Mouse (Mus musculus) forebrain, postnatal 0 days (tissue): ENCODE data around the gene Col1a2. TPM values are rescaled to one million over a fixed set of nuclear protein-coding genes. Genes with fewer than 3 reads are reported as not detected.

Experiments used
- ATAC-seq: fragments of 200-750 bp; cut with Nextera tagmentation; 2 replicates; pipeline ENCODE4 v1.8.0; 2017; ENCODE audit warnings: mild to moderate bottlenecking, moderate library complexity
- DNase-seq: peaks from one replicate; pipeline ENCODE4 v3.0.0-alpha.2; 2015
- H3K27ac ChIP-seq: fragments of 300-500 bp; sonication (generic); 2 replicates; pipeline ENCODE4 v1.5.1; 2014; ENCODE audit warnings: low read depth, mild to moderate bottlenecking, antibody characterized with exemption, low read length, moderate library complexity, mixed read lengths
- H3K27me3 ChIP-seq: fragments of 300-500 bp; sonication (generic); 2 replicates; pipeline ENCODE4 v1.6.1; 2014; ENCODE audit warnings: mild to moderate bottlenecking, low read length, mixed read lengths; ENCODE audit not compliant: insufficient read depth
- H3K36me3 ChIP-seq: fragments of 300-500 bp; sonication (generic); 2 replicates; pipeline ENCODE4 v1.6.1; 2014; ENCODE audit warnings: mild to moderate bottlenecking, moderate library complexity; ENCODE audit not compliant: insufficient read depth
- H3K4me1 ChIP-seq: fragments of 300-500 bp; sonication (generic); 2 replicates; pipeline ENCODE4 v1.6.1; 2014; ENCODE audit warnings: antibody characterized with exemption; ENCODE audit not compliant: insufficient read depth
- H3K4me2 ChIP-seq: fragments of 300-500 bp; sonication (generic); 2 replicates; pipeline ENCODE4 v1.6.1; 2014; ENCODE audit warnings: low read depth, mild to moderate bottlenecking, moderate library complexity
- H3K4me3 ChIP-seq: fragments of 300-500 bp; sonication (generic); 2 replicates; pipeline ENCODE4 v1.5.1; 2014; ENCODE audit warnings: low read depth, low read length, mixed read lengths
- H3K9ac ChIP-seq: fragments of 300-500 bp; sonication (generic); 2 replicates; pipeline ENCODE4 v1.6.1; 2014; ENCODE audit warnings: mild to moderate bottlenecking
- H3K9me3 ChIP-seq: fragments of 300-500 bp; sonication (generic); 2 replicates; pipeline ENCODE4 v1.6.1; 2016; ENCODE audit warnings: low read length
- CTCF ChIP-seq: sonication (generic); IDR thresholded peaks from 2 replicates; pipeline ENCODE4 v1.5.1; 2016; ENCODE audit warnings: antibody characterized with exemption, control low read depth, low read depth
- whole genome bisulfite sequencing: fragments of 180-500 bp; shearing (Covaris S2); extraction: QIAGEN DNeasy Blood & Tissue Kit; methylation state at CpG from one replicate; pipeline ENCODE4 v1.1.7; 2014; 5-methylcytosine and 5-hydroxymethylcytosine counted together
- polyA plus RNA-seq: library from polyadenylated mRNA; unstranded; fragments of >200 nt; fragmentation: Nextera tagmentation; extraction: Ambion mirVana; gene quantifications from 2 replicates; pipeline ENCODE4 v1.2.1, GENCODE M21; 2015
- total RNA-seq: library from RNA; depleted of rRNA; stranded (reverse); fragments of >200 nt; gene quantifications from 2 replicates; pipeline ENCODE4 v1.2.3, GENCODE M21; 2014

Col1a2 gene
- total and polyA plus RNA-seq, 2 experiments from 2014 or later: 43.2 to 255 TPM

GRCm38 (mm10) chr6:4483937-4484601 is 20.5 kb upstream of the Col1a2 start:
- Histone ChIP-seq H3K9me3 (no peaks in the 10 kb centered on the region), H3K9ac (no peak overlapping the region), H3K4me1 (no peaks in the 10 kb centered on the region), H3K27ac (no peak overlapping the region), H3K27me3 (no peaks in the 10 kb centered on the region), H3K36me3 (no peaks in the 10 kb centered on the region), H3K4me3 (no peak overlapping the region), H3K4me2 (no peak overlapping the region)
- ATAC-seq: no peak
- no peak for TF ChIP-seq CTCF
- 52% methylated on average over 7 of the region's 7 CpGs for WGBS
- no peak for DNase-seq

GRCm38 (mm10) chr6:4488349-4488748 is 16.3 kb upstream of the Col1a2 start:
- H3K27ac ChIP-seq: no peak overlapping the region
- H3K9ac ChIP-seq: no peak overlapping the region
- H3K4me1 ChIP-seq: no peaks in the 10 kb centered on the region
- no peak overlapping the region for H3K4me3 ChIP-seq
- no peaks in the 10 kb centered on the region for H3K9me3 ChIP-seq
- ATAC-seq (no peak), DNase-seq (no peak)
- H3K4me2 ChIP-seq: no peak overlapping the region
- H3K27me3 ChIP-seq: no peaks in the 10 kb centered on the region
- no peak for TF ChIP-seq CTCF
- WGBS: 0% methylated on average over 1 of the region's 1 CpGs
- H3K36me3 ChIP-seq: no peaks in the 10 kb centered on the region

- H3K4me2 ChIP-seq: no peak overlapping the region
- TF ChIP-seq CTCF: no peak
- H3K4me1 ChIP-seq: no peaks in the 10 kb centered on the region
- DNase-seq: no peak
- 66% methylated on average over 1 of the region's 1 CpGs for WGBS
- no peaks in the 10 kb centered on the region for H3K27me3 ChIP-seq
- H3K9me3 ChIP-seq: no peaks in the 10 kb centered on the region
- no peak for ATAC-seq
- no peak overlapping the region for H3K27ac ChIP-seq
- no peaks in the 10 kb centered on the region for H3K36me3 ChIP-seq
- no peak overlapping the region for H3K4me3 ChIP-seq
- no peak overlapping the region for H3K9ac ChIP-seq
These were observed 15.6 kb upstream of the Col1a2 start for GRCm38 (mm10) chr6:4488966-4489365.

- no peaks in the 10 kb centered on the region for H3K36me3 ChIP-seq
- no peak overlapping the region for H3K9ac ChIP-seq
- no peak overlapping the region for H3K4me3 ChIP-seq
- H3K27me3 ChIP-seq: no peaks in the 10 kb centered on the region
- H3K27ac ChIP-seq: no peak overlapping the region
- no peak for DNase-seq
- no peaks in the 10 kb centered on the region for H3K4me1 ChIP-seq
- no peak overlapping the region for H3K4me2 ChIP-seq
- no peak for ATAC-seq
- H3K9me3 ChIP-seq: no peaks in the 10 kb centered on the region
- WGBS: 53% methylated on average over 6 of the region's 6 CpGs
- no peak for TF ChIP-seq CTCF
These were observed 15.0 kb upstream of the Col1a2 start for GRCm38 (mm10) chr6:4489366-4490245.

GRCm38 (mm10) chr6:4493666-4494065 is 10.9 kb upstream of the Col1a2 start:
- Histone ChIP-seq H3K9me3 (no peaks in the 10 kb centered on the region), H3K4me3 (no peak overlapping the region), H3K36me3 (no peaks in the 10 kb centered on the region), H3K4me1 (no peaks in the 10 kb centered on the region), H3K27ac (no peak overlapping the region), H3K9ac (no peak overlapping the region), H3K4me2 (no peak overlapping the region), H3K27me3 (no peaks in the 10 kb centered on the region)
- 79% methylated on average over 2 of the region's 2 CpGs for WGBS
- DNase-seq (no peak), ATAC-seq (no peak)
- no peak for TF ChIP-seq CTCF

GRCm38 (mm10) chr6:4496428-4496827 is 8.2 kb upstream of the Col1a2 start:
- WGBS: 88% methylated on average over 1 of the region's 1 CpGs
- no peaks in the 10 kb centered on the region for H3K27me3 ChIP-seq
- no peaks in the 10 kb centered on the region for H3K4me1 ChIP-seq
- no peaks in the 10 kb centered on the region for H3K9me3 ChIP-seq
- H3K9ac ChIP-seq: no peak overlapping the region
- no peaks in the 10 kb centered on the region for H3K36me3 ChIP-seq
- no peak overlapping the region for H3K27ac ChIP-seq
- DNase-seq (no peak), ATAC-seq (no peak)
- no peak overlapping the region for H3K4me2 ChIP-seq
- H3K4me3 ChIP-seq: no peak overlapping the region
- no peak for TF ChIP-seq CTCF

- H3K27ac ChIP-seq: no peak overlapping the region
- H3K4me1 ChIP-seq: 0 out of 2 replicates have a peak, but pooled peaks cover 4% of the 10 kb centered on the region
- H3K9me3 ChIP-seq: no peaks in the 10 kb centered on the region
- ATAC-seq (no peak), DNase-seq (no peak)
- WGBS: 0% methylated on average over 1 of the region's 1 CpGs
- H3K4me3 ChIP-seq: no peak overlapping the region
- peaks cover 7% of the 10 kb centered on the region; the same call in 1 of the 2 replicates for H3K27me3 ChIP-seq
- H3K4me2 ChIP-seq: no peak overlapping the region
- no peak overlapping the region for H3K9ac ChIP-seq
- no peak for TF ChIP-seq CTCF
- H3K36me3 ChIP-seq: no peaks in the 10 kb centered on the region
These were observed 1.5 kb upstream of the Col1a2 start for GRCm38 (mm10) chr6:4503106-4503505.
